Mouse (Mus musculus): ENCODE results near the gene Acp7.

- TF ChIP-seq CTCF (conservative IDR thresholded peaks at IDR 0.05; ENCODE audit: low read length): no peak
- no peak for TF ChIP-seq NANOG (IDR thresholded peaks at IDR 0.05; ENCODE audit: borderline replicate concordance, low read length)
- no peak for TF ChIP-seq POU5F1 (IDR thresholded peaks at IDR 0.05; ENCODE audit: borderline replicate concordance, low read length)
These were observed 34.8 kb upstream of the Acp7 start for GRCm38 (mm10) chr7:28665620-28666579.

Measured in E14TG2a.4 (cell line).